Mouse (Mus musculus) mouse trophoblast stem cell (cell line): ENCODE data around the gene Frrs1.

Source experiments
- in situ Hi-C, 2 experiments: fragments of 300-500 bp; cut with MseI, MboI; formaldehyde crosslinking; loops; 2 replicates in 1 of 2; 3 replicates in 1 of 2; pipeline ENCODE4 v1.15.1; 2025

Gene Frrs1

GRCm38 (mm10) chr3:116846084-116846483 lies 13.2 kb upstream of the Frrs1 start:
- in situ Hi-C loops: no loop called here

GRCm38 (mm10) chr3:116848099-116848498 lies 11.2 kb upstream of the Frrs1 start:
- in situ Hi-C loops: no loop called here

- in situ Hi-C loops: no loop called here
Measured at GRCm38 (mm10) chr3:116848936-116849335, 10.3 kb upstream of the Frrs1 start.

GRCm38 (mm10) chr3:116850376-116850775 lies 8.9 kb upstream of the Frrs1 start:
- in situ Hi-C loops: no loop called here

GRCm38 (mm10) chr3:116852421-116852820 lies 6.8 kb upstream of the Frrs1 start:
- in situ Hi-C loops: no loop called here

- in situ Hi-C loops: no loop called here
Measured at GRCm38 (mm10) chr3:116857611-116858010, 1.7 kb upstream of the Frrs1 start.

- in situ Hi-C loops: no loop called here
Measured at GRCm38 (mm10) chr3:116859752-116860151, 488 bp downstream of the Frrs1 start.

- in situ Hi-C loops: no loop called here
Measured at GRCm38 (mm10) chr3:116860333-116861222, 1.3 kb downstream of the Frrs1 start.

- in situ Hi-C loops: no loop called here
Measured at GRCm38 (mm10) chr3:116861223-116861539, 1.9 kb downstream of the Frrs1 start.

- in situ Hi-C loops: no loop called here
Measured at GRCm38 (mm10) chr3:116861540-116862067, 2.3 kb downstream of the Frrs1 start.

GRCm38 (mm10) chr3:116862621-116863020 lies 3.4 kb downstream of the Frrs1 start:
- in situ Hi-C loops: no loop called here

GRCm38 (mm10) chr3:116864421-116864820 lies 5.2 kb downstream of the Frrs1 start:
- in situ Hi-C loops: no loop called here

- in situ Hi-C loops: no loop called here
Measured at GRCm38 (mm10) chr3:116865199-116865636, 6.0 kb downstream of the Frrs1 start.

- in situ Hi-C loops: no loop called here
Measured at GRCm38 (mm10) chr3:116870372-116870771, 11.1 kb downstream of the Frrs1 start.

- in situ Hi-C loops: no loop called here
Measured at GRCm38 (mm10) chr3:116882221-116882960, 23.1 kb downstream of the Frrs1 start.

GRCm38 (mm10) chr3:116884941-116885340 lies 25.7 kb downstream of the Frrs1 start:
- in situ Hi-C loops: no loop called here

- in situ Hi-C loops: no loop called here
Measured at GRCm38 (mm10) chr3:116889358-116889757, 30.1 kb downstream of the Frrs1 start.

GRCm38 (mm10) chr3:116890576-116890975 lies 31.3 kb downstream of the Frrs1 start:
- in situ Hi-C loops: no loop called here

GRCm38 (mm10) chr3:116891436-116892205 lies 32.4 kb downstream of the Frrs1 start:
- in situ Hi-C loops: no loop called here

GRCm38 (mm10) chr3:116892206-116892563 lies 32.9 kb downstream of the Frrs1 start:
- in situ Hi-C loops: no loop called here

- in situ Hi-C loops: no loop called here
Measured at GRCm38 (mm10) chr3:116892872-116893271, 33.6 kb downstream of the Frrs1 start.

GRCm38 (mm10) chr3:116904158-116904557 lies 44.9 kb downstream of the Frrs1 start:
- in situ Hi-C loops: loop anchor here (25.0 kb wide), 1 partner anchor 533 kb away; no protein-coding TSS in a partner anchor
